In the genomic region with DNA sequence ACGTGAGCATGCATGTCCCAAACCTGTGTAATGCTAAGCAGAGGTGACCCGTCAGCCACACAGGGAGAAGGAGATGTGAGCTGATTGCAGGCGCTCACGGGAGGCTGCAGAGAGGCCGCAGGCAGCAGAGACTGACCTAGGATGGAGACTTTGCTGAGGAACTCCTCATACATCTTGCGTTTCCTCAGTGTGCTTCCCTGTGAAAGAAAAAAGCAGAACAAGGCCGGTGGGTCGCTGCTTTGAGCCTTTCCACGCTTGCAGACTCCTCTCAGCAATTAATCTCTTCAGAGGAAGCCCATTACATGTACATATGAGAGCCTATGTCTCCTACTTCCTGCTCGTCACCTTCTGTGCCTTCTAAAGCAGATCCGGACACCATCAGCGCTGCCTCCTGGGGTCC, we compare ENCODE assay signal across 20 mouse cellular contexts.
"Had no signal": no experiment of that assay in that cellular context is flagged by ENCODE, and none has a peak within 500 bp of the region (broad histone marks: within the 10 kb centered on the region; RNA-seq: fewer than 3 reads in every experiment).

No protein-coding gene starts in this region.

- ATAC-seq: hindbrain, embryonic 16.5 days; inflammation-experienced regulatory T-cells, adult 6 months; intestine, embryonic 15.5 days; intestine, postnatal 0 days; liver, embryonic 12.5 days had no signal

- DNase-seq: gastrocnemius, adult 2 months; gastrocnemius, postnatal 10 days; gastrocnemius, postnatal 25 days; heart, adult 11 months; heart, adult 2 months; heart, postnatal 14 days; heart, postnatal 36 days; kidney, adult 18-20 months; kidney, adult 8-10 months; kidney, postnatal 10 days; kidney, postnatal 25 days; kidney, postnatal 4 days; layer of hippocampus, adult 9-11 months; layer of hippocampus, postnatal 36 days; left cerebral cortex, postnatal 4 days had no signal
